Mouse (Mus musculus) testis, postnatal 14 days (tissue): ENCODE measurements around the gene Gm21974.
"Not testable (repeated sequence)": the region's sequence is repeated elsewhere in the genome, so short reads cannot be mapped to it uniquely, and the experiment has no call there.

Experiments used
- DNase-seq: peaks from one replicate; pipeline ENCODE4 v3.0.0; 2021; ENCODE audit warnings: low spot score

Gm21974 gene

DNA sequence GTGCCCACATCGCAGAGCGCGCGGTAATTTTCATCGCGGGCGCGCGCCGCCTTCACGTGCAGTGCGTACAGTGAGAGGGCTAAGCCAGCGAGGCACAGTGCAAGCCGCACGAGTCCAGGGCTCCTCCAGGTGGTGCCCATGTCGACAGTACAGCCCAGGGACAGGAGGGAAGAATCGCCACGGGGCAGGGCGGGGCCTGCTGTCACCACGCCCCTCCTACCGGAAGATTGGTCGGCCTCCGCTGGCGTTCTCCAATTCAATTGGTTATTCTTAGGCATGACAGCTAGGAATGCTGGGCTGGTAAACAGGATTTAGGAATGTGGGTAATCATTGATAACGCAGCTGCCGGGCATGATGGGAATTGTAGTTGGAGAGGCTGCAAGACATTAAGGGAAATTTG is at the start of gene Gm21974, which contains the start of gene Vkorc1:
TSS of gene Gm21974 (minus strand) at position 13 of the 400 bp plus-strand sequence.
TSS of gene Vkorc1 (minus strand) at position 176 of the 400 bp plus-strand sequence.
- peak; percentile 95 for DNase-seq

GRCm38 (mm10) chr7:127944614-127945013 is 49.4 kb upstream of the Gm21974 start:
- no peak for DNase-seq

DNA sequence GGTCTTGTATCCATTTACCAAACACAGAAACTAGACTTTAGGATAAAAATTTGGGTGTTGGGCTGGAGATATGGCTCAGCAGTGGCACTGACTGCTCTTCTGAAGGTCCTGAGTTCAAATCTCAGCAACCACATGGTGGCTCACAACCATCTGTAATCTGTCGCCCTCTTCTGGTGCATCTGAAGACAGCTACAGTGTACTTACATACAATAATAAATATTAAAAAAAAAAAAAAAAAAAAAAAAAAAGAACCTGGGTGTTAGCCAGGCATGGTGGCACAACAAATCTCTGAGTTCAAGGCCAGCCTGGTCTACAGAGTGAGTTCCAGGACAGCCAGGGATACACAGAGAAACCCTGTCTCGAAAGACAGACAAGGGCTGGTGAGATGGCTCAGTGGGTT is 46.8 kb upstream of the Gm21974 start:
- DNase-seq = not testable (repeated sequence)

GRCm38 (mm10) chr7:127936216-127936884 is 41.1 kb upstream of the Gm21974 start:
- DNase-seq = no peak

DNA sequence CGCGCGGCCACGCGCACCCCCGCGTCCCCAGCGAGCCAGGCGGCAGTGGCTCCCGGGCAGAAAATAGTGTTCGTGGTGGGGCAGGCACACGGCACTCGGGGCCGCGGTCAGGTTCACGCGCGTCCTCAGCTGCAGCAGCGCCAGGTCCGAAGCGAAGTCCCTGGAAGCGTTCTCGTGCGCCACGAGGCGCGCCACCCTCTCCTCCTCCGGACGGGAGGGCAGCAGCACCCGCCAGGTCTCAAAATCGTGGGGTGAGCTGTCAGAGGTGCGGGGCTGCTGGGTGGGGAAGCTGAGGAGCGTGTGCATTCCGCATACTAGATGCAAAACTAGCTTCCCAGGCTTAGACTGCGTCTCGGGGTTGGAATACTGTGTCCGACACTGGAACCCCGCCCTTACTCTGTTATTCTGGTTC is 40.5 kb upstream of the Gm21974 start:
- DNase-seq = no peak

DNA sequence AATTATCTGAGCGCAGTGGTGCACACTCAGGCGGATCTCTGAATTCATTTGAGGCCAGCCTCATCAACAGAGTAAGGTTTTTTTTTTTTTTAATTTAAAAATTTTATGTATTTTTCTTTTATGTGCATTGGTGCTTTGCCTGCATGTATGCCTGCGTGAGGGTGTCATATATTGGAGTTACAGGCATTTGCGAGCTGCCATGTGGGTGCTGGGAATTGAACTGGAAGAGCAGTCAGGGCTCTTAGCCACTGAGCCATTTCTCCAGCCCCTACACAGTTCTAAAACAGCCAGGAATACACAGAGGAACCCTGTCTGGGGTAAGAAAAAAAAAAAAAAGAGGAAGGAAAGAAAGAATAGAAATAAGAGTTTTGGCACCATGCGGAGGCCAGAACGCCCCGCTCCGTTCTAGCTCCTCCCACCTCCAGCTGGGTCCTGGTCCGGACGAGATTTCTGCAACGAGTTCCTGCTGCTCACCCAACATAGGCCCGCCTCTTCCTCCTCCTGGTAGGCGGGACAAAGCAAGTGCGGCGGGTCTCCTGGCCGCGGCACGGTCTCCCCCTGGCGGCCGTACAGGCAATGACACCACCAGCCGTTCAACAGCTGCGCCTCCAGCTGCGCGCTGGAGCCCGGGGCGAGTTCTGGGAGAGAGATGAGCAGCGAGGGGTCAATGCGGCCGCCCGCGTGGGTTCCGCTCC is 39.9 kb upstream of the Gm21974 start:
- peak; percentile 95 for DNase-seq

GRCm38 (mm10) chr7:127934075-127934474 is 38.8 kb upstream of the Gm21974 start:
- DNase-seq = no peak

DNA sequence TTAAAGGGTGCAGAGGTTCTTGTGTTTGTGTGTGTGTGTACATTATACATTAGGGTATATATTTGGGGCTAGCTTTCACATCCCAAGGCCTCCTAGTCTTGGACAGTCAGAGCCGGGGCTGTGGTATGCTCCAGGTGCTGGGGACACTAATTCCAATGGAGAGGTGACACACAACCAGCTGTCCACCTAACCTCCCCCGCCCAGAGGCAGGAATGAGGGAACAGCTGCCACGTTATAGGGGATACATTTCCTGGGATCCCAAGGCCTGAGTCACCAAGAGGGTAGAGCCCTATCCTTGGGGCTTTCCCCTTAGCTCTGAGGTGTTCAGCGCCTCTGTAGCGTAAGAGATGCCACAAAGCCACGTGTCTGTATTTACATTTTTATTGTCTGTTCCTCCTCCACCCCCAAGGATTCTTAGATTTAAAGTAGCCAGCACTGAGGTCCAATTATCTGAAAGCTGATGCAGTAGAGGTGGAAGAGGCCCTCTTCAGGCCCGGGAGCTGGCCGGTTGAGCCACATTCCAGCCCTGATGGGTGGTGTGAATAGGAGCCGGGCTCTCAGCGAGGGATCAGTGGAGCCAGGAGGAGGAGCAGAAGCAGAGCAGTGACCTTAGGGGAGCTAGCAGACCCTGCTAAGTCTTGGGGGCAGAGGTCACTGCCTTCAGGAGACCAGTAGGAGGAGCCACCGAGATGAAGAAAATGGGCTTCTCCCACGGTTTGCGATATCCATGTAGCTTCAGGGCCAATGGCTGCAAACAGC is 37.2 kb upstream of the Gm21974 start:
- DNase-seq = no peak

DNA sequence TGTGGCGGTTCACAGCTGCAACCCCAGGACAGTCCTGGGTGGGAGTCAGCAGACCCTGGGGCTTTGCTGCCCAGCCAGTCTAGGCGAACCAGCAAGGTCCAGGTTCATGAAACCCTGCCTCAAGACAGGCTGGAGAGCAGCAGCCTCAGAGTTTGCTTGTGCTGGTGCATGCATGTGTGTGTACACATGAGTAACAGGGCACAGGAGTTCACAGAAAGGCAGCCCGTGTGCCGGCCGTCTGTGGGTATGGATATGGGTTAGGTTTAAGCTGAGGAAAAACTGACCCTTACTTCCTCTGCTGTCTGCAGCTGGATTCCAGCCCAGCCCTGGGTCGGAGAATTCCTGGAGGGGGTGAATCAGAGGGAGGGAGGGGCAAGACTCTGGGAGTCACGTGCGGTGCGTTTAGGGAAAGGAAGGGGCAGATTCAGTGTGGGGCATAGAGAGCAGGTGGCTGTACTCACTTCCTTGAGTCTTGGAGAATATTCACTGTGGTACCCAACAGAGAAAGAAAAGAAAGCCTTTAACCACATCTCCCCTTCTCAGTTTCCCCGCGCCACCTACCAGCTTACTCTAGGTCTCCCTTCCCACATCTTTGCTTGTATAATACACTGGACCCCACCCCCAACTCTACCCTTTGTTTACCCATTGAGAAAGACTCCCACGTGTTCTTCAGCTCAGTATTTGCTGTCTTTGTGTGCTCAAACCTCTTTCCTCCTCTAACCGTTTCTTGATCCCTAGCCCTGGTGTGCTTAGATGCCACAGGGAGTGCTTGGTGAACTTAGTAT is 36.3 kb upstream of the Gm21974 start:
- DNase-seq = no peak

GRCm38 (mm10) chr7:127930636-127931035 is 35.4 kb upstream of the Gm21974 start:
- DNase-seq = no peak

DNA sequence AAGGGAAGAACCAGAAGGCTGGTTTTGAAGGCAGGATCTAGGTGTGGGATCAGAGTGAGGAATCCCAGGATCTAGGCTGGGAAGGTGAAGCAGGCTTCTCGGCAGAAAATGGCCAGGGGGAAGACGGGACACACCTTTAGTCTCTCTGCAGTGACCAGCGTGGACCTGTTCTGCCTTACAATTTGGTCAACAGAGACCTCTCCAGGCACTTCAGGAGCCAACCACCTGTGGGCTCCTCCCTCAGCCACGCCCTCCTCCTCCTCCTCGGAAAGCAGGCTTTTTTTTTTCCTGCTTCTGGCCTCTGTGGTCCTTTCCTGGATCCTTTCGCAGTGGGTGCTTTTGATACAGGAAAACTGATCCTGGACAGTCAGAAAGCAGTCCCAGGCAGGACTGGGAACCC is 34.7 kb upstream of the Gm21974 start, which contains the start of gene Prss8:
TSS of gene Prss8 (minus strand) at position 182 of the 400 bp plus-strand sequence.
- no peak for DNase-seq

DNA sequence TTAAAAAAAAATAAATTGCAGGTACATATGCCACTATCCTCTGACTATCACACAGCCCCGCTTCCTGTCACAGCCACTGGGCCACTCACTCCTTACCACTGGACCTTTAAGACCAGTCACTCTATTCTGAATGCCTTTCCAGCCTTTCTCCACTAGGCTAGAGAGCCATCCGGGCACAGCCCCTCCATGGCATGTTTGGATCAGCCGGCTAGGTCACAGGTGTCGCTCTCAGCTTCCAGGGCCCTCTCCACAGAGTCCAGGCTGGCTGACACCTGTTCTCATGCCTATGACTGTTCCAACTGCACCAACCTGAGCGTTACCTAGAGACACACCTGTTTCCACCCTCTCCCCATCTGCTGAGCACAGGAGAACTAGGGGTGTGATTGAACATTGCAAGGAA is 33.3 kb upstream of the Gm21974 start:
- DNase-seq = no peak

DNA sequence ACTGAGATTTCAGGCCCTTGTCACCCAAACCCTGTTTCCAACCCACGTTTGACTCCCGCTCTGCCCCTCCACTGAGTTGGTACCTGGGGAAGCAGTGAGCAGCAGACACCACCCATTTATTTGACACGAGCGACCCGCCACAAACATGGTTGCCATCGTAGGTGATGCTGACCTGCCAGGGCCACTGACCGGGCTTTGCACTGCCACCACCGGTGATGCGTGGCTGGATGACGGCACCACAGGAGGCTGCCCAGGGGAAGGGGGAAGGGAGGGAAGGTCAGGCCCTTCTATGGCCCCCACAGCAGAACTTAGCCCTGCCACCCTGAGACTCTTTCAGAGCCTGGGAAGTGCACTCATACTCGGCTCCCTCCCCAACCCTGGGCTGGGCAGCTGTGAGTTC is 32.5 kb upstream of the Gm21974 start:
- DNase-seq = no peak

DNA sequence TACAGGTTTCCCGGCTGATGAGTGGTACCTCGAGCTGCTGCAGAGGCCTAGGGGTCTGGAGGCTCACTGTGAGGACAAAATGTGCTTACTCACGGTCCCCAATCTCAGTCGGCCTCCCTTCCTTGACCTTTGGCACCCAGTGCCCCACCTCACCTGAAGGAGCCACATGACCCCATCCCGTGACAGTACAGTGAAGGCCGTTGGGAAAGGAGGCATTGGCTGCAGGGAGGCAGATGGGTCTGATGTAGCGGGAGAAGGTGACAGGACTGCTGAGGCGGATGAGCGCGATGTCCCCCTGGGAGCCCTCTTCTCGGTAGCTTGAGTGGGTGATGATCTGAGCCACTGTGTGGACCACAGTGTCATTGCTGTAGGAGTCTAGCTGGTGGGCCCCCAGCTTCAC is 31.6 kb upstream of the Gm21974 start:
- DNase-seq = no peak

DNA sequence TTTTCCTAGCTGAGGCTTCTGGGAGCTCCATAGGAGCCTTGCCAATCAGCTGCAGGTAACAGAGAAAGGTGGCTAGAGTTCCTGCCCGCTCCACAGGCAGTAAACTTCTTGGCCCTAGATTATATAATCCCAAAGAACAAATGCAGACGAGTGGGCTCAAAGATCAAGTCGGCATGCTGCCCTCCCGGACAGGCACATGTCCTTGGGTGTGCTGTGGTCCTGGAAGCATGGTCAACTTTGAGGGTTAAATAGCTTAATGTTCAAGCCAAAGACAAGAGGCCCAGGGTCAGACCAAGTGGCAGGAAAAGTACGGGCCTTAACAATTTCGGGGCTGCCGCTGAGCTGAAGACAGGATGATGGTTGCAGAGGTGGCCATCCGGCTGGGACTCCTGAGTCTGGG is 30.8 kb upstream of the Gm21974 start:
- no peak for DNase-seq

DNA sequence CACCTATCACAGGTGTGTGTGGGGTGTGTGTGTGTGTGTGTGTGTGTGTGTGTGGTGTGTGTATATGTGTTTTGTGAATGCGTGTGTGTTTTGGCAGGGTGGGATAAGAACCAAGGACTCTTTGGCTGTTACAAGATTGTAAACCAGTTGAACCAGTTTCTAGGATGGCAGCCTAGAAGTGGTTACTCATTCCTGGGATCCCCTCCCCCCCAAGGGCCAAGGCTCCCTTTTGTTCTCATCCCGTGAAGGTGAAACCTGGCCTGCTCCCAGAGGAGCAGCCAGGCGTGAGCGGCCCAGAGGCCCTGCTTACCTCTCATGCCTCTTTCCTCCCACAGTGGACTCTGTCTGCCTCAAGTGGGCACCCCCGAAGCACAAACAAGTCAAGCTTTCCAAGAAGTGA is 30.0 kb upstream of the Gm21974 start:
- no peak for DNase-seq

DNA sequence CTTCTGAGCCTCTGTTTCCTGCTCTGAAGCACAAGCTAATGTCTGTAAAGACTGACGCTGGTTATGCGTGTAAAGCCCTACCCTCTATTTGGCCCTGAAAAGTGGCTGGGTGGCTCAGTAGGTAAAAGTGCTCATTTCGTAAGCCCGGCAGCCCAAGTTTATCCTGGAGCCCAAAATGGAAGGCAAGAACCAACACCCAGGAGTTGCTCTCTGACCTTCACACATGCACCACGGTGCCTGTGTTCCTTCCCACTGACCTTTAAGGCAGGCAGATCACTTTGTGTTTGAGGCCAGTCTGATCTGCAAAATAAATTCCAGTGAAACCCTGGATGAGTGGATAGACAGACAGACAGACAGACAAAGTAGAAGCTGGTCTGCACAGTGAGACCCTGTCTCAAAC is 28.5 kb upstream of the Gm21974 start:
- no peak for DNase-seq

- DNase-seq = no peak
These were observed 27.4 kb upstream of the Gm21974 start for GRCm38 (mm10) chr7:127922451-127923275.

DNA sequence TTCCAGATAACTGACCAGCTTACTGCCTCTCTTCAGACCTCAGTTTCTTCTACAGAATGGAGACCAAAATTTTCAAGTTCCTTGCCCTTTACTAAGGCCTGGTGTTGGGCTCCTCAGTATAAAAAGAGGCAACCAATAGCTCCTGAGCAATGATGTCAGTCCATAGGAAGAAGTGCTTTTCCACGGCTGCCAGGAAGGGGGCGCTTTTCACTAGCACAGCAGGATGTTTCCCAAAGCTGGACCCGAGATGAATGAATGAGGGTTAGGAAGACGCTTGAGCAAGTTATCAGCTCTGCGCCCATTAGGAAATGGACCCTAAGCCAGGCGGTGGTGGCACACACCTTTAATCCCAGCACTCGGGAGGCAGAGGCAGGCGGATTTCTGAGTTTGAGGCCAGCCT is 26.3 kb upstream of the Gm21974 start:
- no peak for DNase-seq

DNA sequence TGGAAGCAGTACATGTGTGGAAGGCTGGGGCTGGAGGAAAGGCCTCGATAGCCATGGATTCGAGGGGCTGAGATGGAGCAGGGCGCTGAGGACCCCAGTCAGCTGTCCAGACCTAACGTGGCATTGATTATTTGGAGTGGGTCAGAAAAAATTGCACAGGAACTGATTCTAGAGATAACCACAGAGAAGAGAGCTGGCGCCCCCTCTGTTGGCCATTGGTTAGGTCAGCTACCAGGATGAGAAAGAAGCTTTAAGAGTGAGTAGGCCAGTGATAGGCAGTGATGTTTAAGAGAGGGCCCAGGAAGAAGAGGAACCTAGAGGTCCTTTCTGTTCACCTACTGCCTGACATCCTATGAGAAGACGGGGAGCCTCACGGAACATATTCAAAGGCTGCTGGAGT is 24.0 kb upstream of the Gm21974 start:
- no peak for DNase-seq

- no peak for DNase-seq
These were observed 22.9 kb upstream of the Gm21974 start for GRCm38 (mm10) chr7:127918203-127918602.
